Mouse (Mus musculus): ENCODE results near the gene Mrpl52. TPM values are rescaled to one million over a fixed set of nuclear protein-coding genes. Genes with fewer than 3 reads are reported as not detected.

Gene Mrpl52
- 2,065 and 2,909 TPM in 2 replicates for polyA plus RNA-seq (2012)

GRCm38 (mm10) chr14:54426689-54427398 lies at the start of gene Mrpl52:
Gene Mrpl52, plus strand, starts transcription at chr14:54426909.
- peak; percentile 78 for TF ChIP-seq GATA1 (IDR thresholded peaks at IDR 0.05; ENCODE audit: low read length)

GRCm38 (mm10) chr14:54377166-54377565 lies 49.5 kb upstream of the Mrpl52 start:
- no peak for TF ChIP-seq GATA1 (IDR thresholded peaks at IDR 0.05; ENCODE audit: low read length)

GRCm38 (mm10) chr14:54379571-54379970 lies 47.1 kb upstream of the Mrpl52 start:
- TF ChIP-seq GATA1 (IDR thresholded peaks at IDR 0.05; ENCODE audit: low read length) = no peak

GRCm38 (mm10) chr14:54380616-54381015 lies 46.1 kb upstream of the Mrpl52 start:
- TF ChIP-seq GATA1 (IDR thresholded peaks at IDR 0.05; ENCODE audit: low read length) = no peak

- no peak for TF ChIP-seq GATA1 (IDR thresholded peaks at IDR 0.05; ENCODE audit: low read length)
These were observed 44.9 kb upstream of the Mrpl52 start for GRCm38 (mm10) chr14:54381816-54382215.

GRCm38 (mm10) chr14:54382641-54383040 lies 44.1 kb upstream of the Mrpl52 start:
- TF ChIP-seq GATA1 (IDR thresholded peaks at IDR 0.05; ENCODE audit: low read length) = no peak

GRCm38 (mm10) chr14:54383355-54383771 lies 43.3 kb upstream of the Mrpl52 start:
- TF ChIP-seq GATA1 (IDR thresholded peaks at IDR 0.05; ENCODE audit: low read length) = no peak

GRCm38 (mm10) chr14:54384396-54384795 lies 42.3 kb upstream of the Mrpl52 start:
- TF ChIP-seq GATA1 (IDR thresholded peaks at IDR 0.05; ENCODE audit: low read length) = no peak

GRCm38 (mm10) chr14:54385968-54386618 lies 40.6 kb upstream of the Mrpl52 start:
- TF ChIP-seq GATA1 (IDR thresholded peaks at IDR 0.05; ENCODE audit: low read length) = no peak

GRCm38 (mm10) chr14:54387546-54387945 lies 39.2 kb upstream of the Mrpl52 start:
- TF ChIP-seq GATA1 (IDR thresholded peaks at IDR 0.05; ENCODE audit: low read length) = no peak

- TF ChIP-seq GATA1 (IDR thresholded peaks at IDR 0.05; ENCODE audit: low read length) = no peak
These were observed 35.9 kb upstream of the Mrpl52 start for GRCm38 (mm10) chr14:54390843-54391242.

GRCm38 (mm10) chr14:54393794-54394193 lies 32.9 kb upstream of the Mrpl52 start:
- no peak for TF ChIP-seq GATA1 (IDR thresholded peaks at IDR 0.05; ENCODE audit: low read length)

GRCm38 (mm10) chr14:54394309-54394708 lies 32.4 kb upstream of the Mrpl52 start:
- TF ChIP-seq GATA1 (IDR thresholded peaks at IDR 0.05; ENCODE audit: low read length) = no peak

GRCm38 (mm10) chr14:54396685-54397084 lies 30.0 kb upstream of the Mrpl52 start:
- TF ChIP-seq GATA1 (IDR thresholded peaks at IDR 0.05; ENCODE audit: low read length) = no peak

- TF ChIP-seq GATA1 (IDR thresholded peaks at IDR 0.05; ENCODE audit: low read length) = no peak
These were observed 28.7 kb upstream of the Mrpl52 start for GRCm38 (mm10) chr14:54397872-54398527.

GRCm38 (mm10) chr14:54398528-54398916 lies 28.2 kb upstream of the Mrpl52 start:
- no peak for TF ChIP-seq GATA1 (IDR thresholded peaks at IDR 0.05; ENCODE audit: low read length)
